ENCODE assay signal across 12 mouse cellular contexts in the genomic region with DNA sequence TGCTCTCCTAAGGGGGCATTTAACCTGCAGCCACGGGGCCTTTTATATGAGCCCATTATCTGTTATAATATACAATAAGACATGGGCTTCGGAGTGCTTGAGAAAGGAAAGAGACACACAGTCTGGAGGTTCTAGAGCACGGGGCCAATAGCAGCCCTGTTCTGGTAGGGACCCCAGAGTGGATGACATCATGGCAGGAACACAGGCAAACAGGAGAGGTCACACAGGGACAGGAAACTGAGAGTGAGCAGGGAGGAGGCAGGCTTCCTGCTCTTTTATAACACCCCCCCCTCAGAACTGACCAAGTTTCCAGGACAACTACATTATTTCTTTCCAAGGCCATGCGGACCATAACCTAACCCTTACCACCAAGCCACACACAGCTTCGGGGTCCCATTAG. TPM values are rescaled to one million over a fixed set of nuclear protein-coding genes. Genes with fewer than 3 reads are reported as not detected.
DNase-seq lines count a peak whose midpoint lies in the region; ATAC-seq and TF ChIP-seq lines count a peak whose summit lies in the region.
"Had no signal": no experiment of that assay in that cellular context is flagged by ENCODE, and none has a peak within 500 bp of the region (broad histone marks: within the 10 kb centered on the region; RNA-seq: fewer than 3 reads in every experiment).

No protein-coding gene starts in this region.

- ATAC-seq in heart, embryonic 11.5 days (replicated peaks; ENCODE audit: insufficient number of reproducible peaks, low FRiP score, low TSS enrichment): no peak; the same call in 1 of the 2 replicates
- ATAC-seq in erythroblast, adult 5-6 weeks (replicated peaks; ENCODE audit: low FRiP score, poor library complexity, severe bottlenecking): no peak
- ATAC-seq: liver, embryonic 12.5 days had no signal

- WGBS in heart, embryonic 11.5 days (ENCODE audit: insufficient replicate concordance): 65% methylated on average over 5 of the region's 5 CpGs
- 32% methylated on average over 5 of the region's 5 CpGs for WGBS in thymus, adult 2 months

- no peak for TF ChIP-seq POLR2A in thymus, adult 2 months (IDR thresholded peaks at IDR 0.05; ENCODE audit: control insufficient read depth, extremely low read depth, insufficient read depth, low read length, poor library complexity)

- no peaks in the 10 kb centered on the region for H3K9me3 ChIP-seq in heart, embryonic 11.5 days (replicated peaks; ENCODE audit: control insufficient read depth, low read length)
- H3K9me3 ChIP-seq: liver, embryonic 12.5 days; stomach, embryonic 15.5 days had no signal

- no peak overlapping the region for H3K27ac ChIP-seq in heart, embryonic 11.5 days (ENCODE audit: low read depth, low read length)
- H3K27ac ChIP-seq in thymus, adult 2 months (ENCODE audit: control insufficient read depth, insufficient read depth, low read length): no peak overlapping the region
- H3K27ac ChIP-seq: liver, embryonic 12.5 days; stomach, embryonic 15.5 days had no signal

- H3K9ac ChIP-seq in heart, embryonic 11.5 days (ENCODE audit: low read depth, low read length): no peak overlapping the region
- H3K9ac ChIP-seq: liver, embryonic 12.5 days; stomach, embryonic 15.5 days had no signal

- DNase-seq in heart, adult 8-10 months (ENCODE audit: low spot score): peak; percentile 6
- DNase-seq in thymus, adult 2 months: peak; percentile 18
- no peak for DNase-seq in thymus, postnatal 4 days
- DNase-seq in lung, postnatal 36 days: peak; percentile 11
- DNase-seq in layer of hippocampus, adult 11-12 months (ENCODE audit: low spot score): no peak
- no peak for DNase-seq in cerebellum, postnatal 25 days
- DNase-seq: B cell, adult 2 months; cerebellum, adult 2 months had no signal

- H3K4me1 ChIP-seq in heart, embryonic 11.5 days (ENCODE audit: control insufficient read depth, insufficient read depth, low read length): no peaks in the 10 kb centered on the region
- H3K4me1 ChIP-seq in thymus, adult 2 months (replicated peaks; ENCODE audit: control insufficient read depth, insufficient read depth, low read length): peaks cover 12% of the 10 kb centered on the region
- H3K4me1 ChIP-seq: liver, embryonic 12.5 days; stomach, embryonic 15.5 days had no signal

- no peak for TF ChIP-seq CTCF in thymus, adult 2 months (IDR thresholded peaks at IDR 0.05; ENCODE audit: borderline replicate concordance, control insufficient read depth, extremely low read depth, insufficient read depth, low read length, poor library complexity)

- H3K4me2 ChIP-seq in heart, embryonic 11.5 days: no peak overlapping the region
- H3K4me2 ChIP-seq: liver, embryonic 12.5 days; stomach, embryonic 15.5 days had no signal

- H3K27me3 ChIP-seq in heart, embryonic 11.5 days (ENCODE audit: control insufficient read depth, insufficient read depth, low read length): no peaks in the 10 kb centered on the region
- H3K27me3 ChIP-seq in thymus, adult 2 months (ENCODE audit: control insufficient read depth, insufficient read depth, low read length): no peaks in the 10 kb centered on the region
- H3K27me3 ChIP-seq: stomach, embryonic 15.5 days had no signal

- H3K36me3 ChIP-seq in heart, embryonic 11.5 days (ENCODE audit: control insufficient read depth, insufficient read depth, low read length): no peaks in the 10 kb centered on the region
- H3K36me3 ChIP-seq in thymus, adult 2 months (ENCODE audit: control insufficient read depth, insufficient read depth, low read length): no peaks in the 10 kb centered on the region
- H3K36me3 ChIP-seq: liver, embryonic 12.5 days; stomach, embryonic 15.5 days had no signal

- H3K4me3 ChIP-seq in heart, embryonic 11.5 days (ENCODE audit: low read depth, low read length): no peak overlapping the region
- no peak overlapping the region for H3K4me3 ChIP-seq in thymus, adult 2 months (ENCODE audit: control insufficient read depth, insufficient read depth, low read length)
- H3K4me3 ChIP-seq: liver, embryonic 12.5 days; stomach, embryonic 15.5 days had no signal

RNA-seq across cellular contexts. Expression of gene Aktip, which starts 2.5 kb away (rescaled TPM):
- 10 to 100 TPM; 60.2 to 65.7 (median 62.4) TPM for total RNA-seq in heart, adult 8-10 months (2022)
- 42.7 and 50.0 TPM in 2 replicates for polyA plus RNA-seq in heart, embryonic 11.5 days (2014; fragmentation: Nextera tagmentation; extraction: Ambion mirVana)
- 20.7 and 25.0 TPM in 2 replicates for polyA plus RNA-seq in thymus, adult 2 months (2012; rRNA removed)
- 2.3 and 8.3 TPM in 2 replicates for total RNA-seq in erythroblast, adult 5-6 weeks (2015; ENCODE audit: low replicate concordance)
- total RNA-seq in erythroblast, adult 5-6 weeks (2017; ENCODE audit: low replicate concordance): 2.0 and 3.1 TPM in 2 replicates

Comparison
In these comparisons a context has a peak if more than half of its experiments do, and no peak if none do; other contexts are left out.
1. DNase-seq: peak in heart, adult 8-10 months (single experiment), thymus, adult 2 months (single experiment) and lung, postnatal 36 days (single experiment); none in thymus, postnatal 4 days (single experiment), layer of hippocampus, adult 11-12 months (single experiment) and cerebellum, postnatal 25 days (0 of 2).
2. RNA of gene Aktip, which starts 2.5 kb away (total RNA-seq): 60.2 to 65.7 TPM in heart, adult 8-10 months; 2.0 to 8.3 TPM in erythroblast, adult 5-6 weeks; every median in the first group is over 4 times any median in the second.